Mouse (Mus musculus) heart, embryonic 15.5 days (tissue): ENCODE measurements around the gene Mmel1. TPM values are rescaled to one million over a fixed set of nuclear protein-coding genes. Genes with fewer than 3 reads are reported as not detected.

Source experiments
- ATAC-seq: fragments of 200-750 bp; cut with Nextera tagmentation; replicated peaks from 2 replicates; pipeline ENCODE4 v1.8.0; 2017; ENCODE audit warnings: low read depth, moderate TSS enrichment; ENCODE audit not compliant: insufficient number of reproducible peaks, insufficient read depth, low FRiP score
- H3K27ac ChIP-seq: fragments of 300-500 bp; sonication (generic); 2 replicates; pipeline ENCODE4 v1.5.1; 2015; ENCODE audit warnings: mild to moderate bottlenecking, inconsistent platforms
- H3K27me3 ChIP-seq: fragments of 300-500 bp; sonication (generic); 2 replicates; pipeline ENCODE4 v1.6.1; 2015; ENCODE audit warnings: inconsistent platforms
- H3K36me3 ChIP-seq: fragments of 300-500 bp; sonication (generic); 2 replicates; pipeline ENCODE4 v1.6.1; 2015; ENCODE audit warnings: mild to moderate bottlenecking, inconsistent platforms
- H3K4me1 ChIP-seq: fragments of 300-500 bp; sonication (generic); replicated peaks from 2 replicates; pipeline ENCODE4 v1.6.1; 2015; ENCODE audit warnings: inconsistent platforms
- H3K4me2 ChIP-seq: fragments of 300-500 bp; sonication (generic); 2 replicates; pipeline ENCODE4 v1.6.1; 2015; ENCODE audit warnings: inconsistent platforms, mild to moderate bottlenecking, moderate library complexity
- H3K4me3 ChIP-seq: fragments of 300-500 bp; sonication (generic); 2 replicates; pipeline ENCODE4 v1.5.1; 2015; ENCODE audit warnings: mild to moderate bottlenecking, inconsistent platforms
- H3K9ac ChIP-seq: fragments of 300-500 bp; sonication (generic); 2 replicates; pipeline ENCODE4 v1.6.1; 2015; ENCODE audit warnings: mild to moderate bottlenecking, inconsistent platforms
- H3K9me3 ChIP-seq: fragments of 300-500 bp; sonication (generic); replicated peaks from 2 replicates; pipeline ENCODE4 v1.6.1; 2016; ENCODE audit warnings: inconsistent platforms
- WGBS: fragments of 180-500 bp; shearing (Covaris S2); methylation state at CpG from one replicate; pipeline ENCODE4 v1.1.7; 2015; ENCODE audit warnings: mixed read lengths; 5-methylcytosine and 5-hydroxymethylcytosine counted together
- polyA plus RNA-seq: library from polyadenylated mRNA; unstranded; fragments of >200 nt; fragmentation: Nextera tagmentation; extraction: Ambion mirVana; gene quantifications from 2 replicates; pipeline ENCODE4 v1.2.1, GENCODE M21; 2015

Mmel1 gene
- polyA plus RNA-seq, result 0.58 and 0.60 TPM in 2 replicates

DNA sequence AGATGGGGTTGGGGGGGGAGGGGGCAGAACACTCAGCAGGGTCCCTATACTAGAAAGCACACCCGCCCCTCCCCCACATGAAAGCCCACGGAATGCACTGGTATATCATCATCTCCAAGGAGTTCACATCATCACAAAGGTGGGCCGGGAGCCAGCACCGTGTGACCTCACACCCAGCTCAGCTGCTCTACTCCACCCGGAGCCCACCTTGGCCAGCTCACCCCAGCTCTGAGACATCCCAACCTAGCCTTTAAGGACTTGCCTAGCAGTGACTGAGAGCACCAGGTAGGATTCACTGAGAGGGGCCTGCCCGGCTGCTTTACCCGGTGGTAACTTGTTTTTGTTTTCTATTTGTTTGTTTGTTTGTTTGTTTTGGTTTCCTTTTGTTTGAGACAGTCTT lies at the start of gene Mmel1:
Mmel1 (plus strand) TSS at position 146 of the 400 bp plus-strand sequence.
- WGBS, result 71% methylated on average over 7 of the region's 7 CpGs
- Histone ChIP-seq H3K9ac (no peak within 1 kb of the TSS), H3K4me1 (peaks cover 7% of the 10 kb centered on the region), H3K4me2 (no peak within 1 kb of the TSS), H3K9me3 (no peaks in the 10 kb centered on the region), H3K36me3 (no peaks in the 10 kb centered on the region), H3K27me3 (peaks cover 40% of the 10 kb centered on the region), H3K4me3 (no peak within 1 kb of the TSS), H3K27ac (no peak within 1 kb of the TSS)
- no peak for ATAC-seq

DNA sequence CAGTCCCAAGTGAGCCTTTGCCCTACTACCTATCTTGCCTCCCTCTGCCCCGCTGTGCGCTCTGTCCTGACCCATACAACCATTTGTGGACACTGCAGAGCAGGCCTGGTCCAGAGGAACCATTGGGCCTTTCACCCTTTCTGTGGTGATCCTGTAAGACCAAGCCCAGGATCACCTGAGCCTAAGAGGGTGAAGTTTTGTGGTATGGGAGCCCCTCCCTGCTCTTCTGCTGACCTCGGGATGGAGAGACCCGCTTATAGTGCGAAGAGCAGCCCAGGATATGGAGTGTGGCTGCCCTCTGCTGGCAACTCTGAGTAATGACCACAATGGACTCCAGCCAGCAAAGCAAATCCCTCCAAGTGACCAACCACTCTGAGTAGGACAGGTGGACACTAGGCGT lies 43.7 kb upstream of the Mmel1 start:
- H3K9me3 ChIP-seq, result no peaks in the 10 kb centered on the region
- no peak overlapping the region for H3K9ac ChIP-seq
- no peak overlapping the region for H3K4me3 ChIP-seq
- 32% methylated on average over 6 of the region's 6 CpGs for WGBS
- H3K36me3 ChIP-seq, result no peaks in the 10 kb centered on the region
- no peak overlapping the region for H3K27ac ChIP-seq
- H3K4me2 ChIP-seq, result no peak overlapping the region
- peaks cover 11% of the 10 kb centered on the region; the same call in 1 of the 2 replicates for H3K27me3 ChIP-seq
- peaks cover 10% of the 10 kb centered on the region for H3K4me1 ChIP-seq
- ATAC-seq, result peak; percentile 28; the same call in 1 of the 2 replicates

DNA sequence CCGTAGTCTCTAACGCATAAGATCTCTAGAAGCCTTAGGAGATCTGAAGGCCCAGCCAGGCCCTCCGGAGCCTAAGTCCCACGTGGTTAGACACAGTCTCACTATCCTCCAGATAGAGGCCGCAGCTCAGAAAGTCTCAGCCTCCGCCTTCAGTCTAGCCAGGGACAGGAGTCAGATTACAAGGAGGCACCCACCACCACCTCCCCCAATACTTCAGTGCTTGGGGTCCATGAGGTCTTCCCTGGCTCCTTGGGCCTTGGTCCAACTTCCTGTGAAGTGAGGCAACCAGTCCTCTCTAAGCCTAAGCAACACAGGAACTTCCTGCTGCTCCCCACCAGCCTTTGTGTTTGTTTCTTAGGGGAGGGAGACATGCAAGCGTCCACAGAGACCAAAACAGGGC lies 43.2 kb upstream of the Mmel1 start:
- H3K36me3 ChIP-seq, result no peaks in the 10 kb centered on the region
- H3K4me3 ChIP-seq, result no peak overlapping the region
- H3K9ac ChIP-seq, result no peak overlapping the region
- peaks cover 11% of the 10 kb centered on the region; the same call in 1 of the 2 replicates for H3K27me3 ChIP-seq
- WGBS, result 49% methylated on average over 7 of the region's 7 CpGs
- no peaks in the 10 kb centered on the region for H3K9me3 ChIP-seq
- H3K4me2 ChIP-seq, result no peak overlapping the region
- peaks cover 10% of the 10 kb centered on the region for H3K4me1 ChIP-seq
- no peak overlapping the region for H3K27ac ChIP-seq
- no peak for ATAC-seq

DNA sequence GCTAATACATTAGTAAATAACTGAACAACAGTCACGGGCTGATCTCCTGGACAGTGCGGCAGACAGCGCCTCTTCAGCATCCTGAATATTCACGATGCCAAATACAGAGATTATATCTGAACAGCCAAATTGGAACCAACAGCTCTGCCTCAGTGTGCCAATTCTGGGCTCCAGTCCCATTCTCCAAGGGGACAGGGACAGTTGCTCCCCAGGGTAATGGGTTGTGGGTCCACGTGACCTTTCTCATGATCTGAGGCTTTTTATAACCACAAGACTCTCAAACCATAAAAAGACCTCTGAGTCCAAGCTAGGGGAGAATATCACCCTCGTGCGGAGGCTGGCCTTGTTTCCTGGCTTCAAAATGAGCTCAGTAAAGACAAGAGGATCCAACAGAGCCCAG lies 42.2 kb upstream of the Mmel1 start:
- 72% methylated on average over 7 of the region's 7 CpGs for WGBS
- Histone ChIP-seq H3K36me3 (no peaks in the 10 kb centered on the region), H3K27ac (0 out of 2 replicates have a peak overlapping the region, but pooled peaks have one; percentile 18), H3K27me3 (peaks cover 11% of the 10 kb centered on the region; the same call in 1 of the 2 replicates), H3K4me3 (no peak overlapping the region), H3K9ac (no peak overlapping the region), H3K9me3 (no peaks in the 10 kb centered on the region), H3K4me1 (peaks cover 10% of the 10 kb centered on the region), H3K4me2 (no peak overlapping the region)
- no peak for ATAC-seq

DNA sequence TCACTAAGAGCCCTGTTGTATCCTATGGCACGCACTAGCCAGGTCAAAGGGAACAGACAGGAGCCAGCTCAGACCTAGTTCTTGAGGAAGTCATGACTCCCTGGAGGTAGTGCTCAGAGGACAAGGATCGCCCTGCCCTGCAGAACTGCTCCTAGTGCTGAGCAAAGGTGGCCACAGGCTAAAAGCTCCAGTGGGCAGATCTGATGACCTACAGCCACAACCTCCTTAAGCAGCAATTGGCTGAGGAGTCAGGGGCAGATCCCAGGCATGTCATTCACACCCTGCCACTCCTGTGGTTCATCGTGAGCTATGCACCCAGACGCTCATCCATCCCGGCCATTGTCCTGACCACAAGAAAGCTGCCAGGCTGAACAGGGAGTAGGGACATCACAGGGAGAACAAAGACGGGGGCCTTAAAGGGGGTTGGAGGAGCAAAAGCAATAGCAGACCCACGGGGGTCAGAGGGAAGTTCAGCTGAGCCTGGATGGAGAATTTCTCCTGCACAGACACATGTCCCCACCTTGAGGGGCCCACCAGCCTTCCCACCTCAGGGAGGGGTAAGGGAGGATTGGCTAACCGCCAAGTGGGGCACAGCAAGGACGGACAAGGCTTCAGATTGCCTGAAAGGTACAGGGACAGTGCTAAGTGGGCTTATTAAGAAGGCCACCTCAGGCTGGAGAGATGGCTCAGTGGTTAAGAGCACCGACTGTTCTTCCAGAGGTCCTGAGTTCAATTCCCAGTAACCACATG lies 41.3 kb upstream of the Mmel1 start:
- 36% methylated on average over 10 of the region's 10 CpGs for WGBS
- Histone ChIP-seq H3K4me1 (peaks cover 10% of the 10 kb centered on the region), H3K9ac (no peak overlapping the region), H3K27me3 (peaks cover 6% of the 10 kb centered on the region; the same call in 1 of the 2 replicates), H3K4me2 (no peak overlapping the region), H3K27ac (0 out of 2 replicates have a peak overlapping the region, but pooled peaks have one; percentile 18), H3K36me3 (no peaks in the 10 kb centered on the region), H3K9me3 (no peaks in the 10 kb centered on the region), H3K4me3 (no peak overlapping the region)
- ATAC-seq, result 0 out of 2 replicates have a peak, but pooled peaks have one; percentile 7

DNA sequence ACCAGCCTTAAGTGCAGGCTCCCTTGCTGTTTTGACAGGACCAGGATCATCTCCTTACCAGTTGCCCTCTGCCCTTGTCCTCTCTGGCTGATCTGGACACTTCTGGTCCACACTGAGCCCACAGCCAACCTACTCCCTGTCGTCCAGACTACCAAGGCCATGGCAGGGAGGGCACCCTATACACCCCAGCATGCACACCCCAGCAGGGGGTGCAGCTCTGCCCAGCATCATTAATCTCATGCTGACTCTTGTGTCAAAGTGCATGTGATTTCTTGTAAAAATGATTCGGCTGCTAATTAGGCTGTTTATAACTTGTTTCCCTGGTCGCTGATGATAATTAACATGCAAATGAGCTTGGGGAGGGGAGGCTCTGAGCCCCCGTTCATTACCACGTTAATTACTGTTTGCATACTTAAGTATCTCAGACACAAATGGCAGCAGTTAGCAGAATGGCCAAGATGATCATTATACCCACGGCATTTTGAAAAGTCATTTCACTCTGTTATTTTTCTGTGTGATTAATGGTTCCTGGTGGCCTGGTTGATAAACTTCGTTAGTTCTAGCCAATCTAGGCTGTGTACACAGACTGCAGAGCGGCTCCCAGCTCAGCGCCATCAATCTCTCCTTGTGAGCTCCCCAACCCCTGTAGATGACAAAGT lies 37.3 kb upstream of the Mmel1 start:
- peaks cover 7% of the 10 kb centered on the region for H3K4me1 ChIP-seq
- H3K27ac ChIP-seq, result no peak overlapping the region
- no peak overlapping the region for H3K4me3 ChIP-seq
- H3K27me3 ChIP-seq, result 0 out of 2 replicates have a peak, but pooled peaks cover 3% of the 10 kb centered on the region
- 51% methylated on average over 9 of the region's 9 CpGs for WGBS
- no peak overlapping the region for H3K9ac ChIP-seq
- no peak overlapping the region for H3K4me2 ChIP-seq
- no peaks in the 10 kb centered on the region for H3K9me3 ChIP-seq
- ATAC-seq, result no peak
- H3K36me3 ChIP-seq, result no peaks in the 10 kb centered on the region

DNA sequence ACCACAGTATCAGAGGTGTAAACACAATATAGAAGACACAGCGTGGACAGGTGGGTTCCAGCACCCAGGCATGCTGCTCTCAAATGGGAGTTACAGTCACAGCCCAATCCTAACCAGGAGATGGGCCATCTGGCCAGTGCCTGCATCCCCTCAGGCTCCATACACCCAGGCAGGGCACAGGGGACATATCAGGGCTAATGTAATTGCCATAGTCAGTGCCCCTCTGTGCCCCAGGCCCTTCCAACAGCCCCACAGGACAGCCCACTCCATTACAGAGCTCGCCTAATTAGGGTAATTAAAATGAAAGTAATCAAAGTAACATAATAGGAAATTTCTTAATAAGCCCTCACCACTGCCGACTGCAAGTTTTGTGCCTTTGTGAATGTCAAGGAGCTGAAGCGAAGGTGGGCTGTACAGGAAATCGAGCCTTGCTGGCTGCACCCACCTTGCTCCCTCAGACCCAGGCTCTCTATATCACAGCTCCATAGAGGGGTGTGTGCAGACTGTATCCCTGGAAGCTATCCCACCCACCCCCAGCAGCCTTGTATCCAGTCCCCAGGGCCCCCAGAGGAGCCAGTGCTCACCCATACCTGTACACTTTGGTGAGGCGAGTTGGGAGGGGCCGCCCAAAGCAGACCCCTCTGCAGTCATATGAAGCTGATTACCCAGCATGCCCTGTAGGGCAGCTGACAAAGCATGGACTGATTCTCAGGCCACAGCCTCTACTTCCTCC lies 33.0 kb upstream of the Mmel1 start:
- Histone ChIP-seq H3K4me3 (no peak overlapping the region), H3K9me3 (no peaks in the 10 kb centered on the region), H3K27me3 (0 out of 2 replicates have a peak, but pooled peaks cover 3% of the 10 kb centered on the region), H3K36me3 (no peaks in the 10 kb centered on the region), H3K9ac (no peak overlapping the region), H3K4me2 (no peak overlapping the region), H3K27ac (no peak overlapping the region), H3K4me1 (no peaks in the 10 kb centered on the region; the same call in 1 of the 2 replicates)
- no peak for ATAC-seq
- 75% methylated on average over 7 of the region's 7 CpGs for WGBS

DNA sequence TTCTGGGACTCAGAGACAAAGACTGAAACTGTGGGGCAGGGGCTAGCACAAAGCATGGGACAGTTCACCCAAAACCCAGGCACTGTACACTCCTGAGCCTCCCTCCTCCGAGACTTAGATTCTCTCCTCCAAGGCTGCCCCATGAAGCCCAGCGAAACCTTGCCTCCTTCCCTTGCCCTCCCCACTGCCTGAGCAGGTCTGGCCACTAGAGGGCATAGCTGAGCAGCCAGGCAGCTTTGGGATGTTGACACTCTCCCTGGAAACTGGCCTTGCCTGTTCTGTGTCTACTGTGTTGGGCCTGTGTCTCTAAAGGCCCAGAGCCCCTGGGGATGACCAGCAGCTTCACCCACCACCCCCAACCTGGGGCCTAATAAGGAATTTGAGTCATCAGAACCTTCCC lies 32.2 kb upstream of the Mmel1 start, which contains the start of gene Ttc34:
Ttc34 (plus strand) TSS at position 290 of the 400 bp plus-strand sequence.
- no peak within 1 kb of the TSS for H3K4me2 ChIP-seq
- no peak within 1 kb of the TSS for H3K9ac ChIP-seq
- 0 out of 2 replicates have a peak, but pooled peaks cover 3% of the 10 kb centered on the region for H3K27me3 ChIP-seq
- no peak within 1 kb of the TSS for H3K27ac ChIP-seq
- 47% methylated on average over 2 of the region's 2 CpGs for WGBS
- ATAC-seq, result no peak
- H3K4me1 ChIP-seq, result no peaks in the 10 kb centered on the region; the same call in 1 of the 2 replicates
- H3K36me3 ChIP-seq, result no peaks in the 10 kb centered on the region
- no peaks in the 10 kb centered on the region for H3K9me3 ChIP-seq
- H3K4me3 ChIP-seq, result no peak within 1 kb of the TSS

DNA sequence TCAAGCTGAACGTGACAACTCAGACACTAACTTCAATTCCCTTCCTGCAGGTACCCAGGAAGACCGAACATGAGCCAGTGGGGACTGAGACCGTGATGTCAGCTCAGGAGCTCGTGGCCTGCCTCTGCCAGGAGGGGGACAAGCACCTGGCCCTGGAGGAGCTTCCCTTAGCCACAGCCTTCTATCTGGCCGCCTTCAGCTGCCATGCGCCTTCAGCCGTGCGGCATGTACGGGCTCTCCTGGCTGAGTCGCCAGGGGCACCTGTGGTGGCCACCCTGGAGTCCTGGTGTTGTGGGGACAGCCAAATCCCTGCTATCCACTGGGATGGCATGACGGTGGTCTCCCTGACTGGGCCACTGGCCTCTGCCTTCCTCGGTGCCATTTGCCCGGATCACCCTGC lies 30.6 kb upstream of the Mmel1 start:
- WGBS, result 82% methylated on average over 13 of the region's 13 CpGs
- Histone ChIP-seq H3K27ac (no peak overlapping the region), H3K27me3 (0 out of 2 replicates have a peak, but pooled peaks cover 3% of the 10 kb centered on the region), H3K4me1 (no peaks in the 10 kb centered on the region; the same call in 1 of the 2 replicates), H3K4me3 (no peak overlapping the region), H3K9ac (no peak overlapping the region), H3K9me3 (no peaks in the 10 kb centered on the region), H3K36me3 (no peaks in the 10 kb centered on the region), H3K4me2 (no peak overlapping the region)
- ATAC-seq, result no peak

DNA sequence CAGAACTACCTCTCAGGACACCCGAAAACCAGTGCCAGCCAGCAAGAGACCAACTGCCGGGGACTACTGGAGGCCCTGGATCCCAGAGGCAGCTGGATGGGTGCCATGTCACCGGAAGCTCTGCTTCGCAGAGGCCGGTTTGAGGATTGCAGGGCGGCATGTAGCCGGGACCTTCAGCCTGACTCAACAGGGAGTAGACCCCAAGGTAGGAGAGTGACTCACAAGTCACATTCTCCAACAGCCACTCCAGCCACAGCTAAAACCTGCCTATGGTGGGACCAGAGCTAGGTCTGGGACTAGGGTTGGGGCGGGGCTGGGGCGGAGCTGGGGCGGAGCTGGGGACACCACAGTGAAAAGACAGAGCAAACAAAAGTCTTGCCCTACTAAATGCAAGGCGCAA lies 30.0 kb upstream of the Mmel1 start:
- 0 out of 2 replicates have a peak, but pooled peaks cover 3% of the 10 kb centered on the region for H3K27me3 ChIP-seq
- no peaks in the 10 kb centered on the region; the same call in 1 of the 2 replicates for H3K4me1 ChIP-seq
- H3K36me3 ChIP-seq, result no peaks in the 10 kb centered on the region
- no peak for ATAC-seq
- H3K27ac ChIP-seq, result no peak overlapping the region
- H3K4me2 ChIP-seq, result no peak overlapping the region
- H3K4me3 ChIP-seq, result no peak overlapping the region
- no peak overlapping the region for H3K9ac ChIP-seq
- H3K9me3 ChIP-seq, result no peaks in the 10 kb centered on the region
- 38% methylated on average over 11 of the region's 11 CpGs for WGBS

DNA sequence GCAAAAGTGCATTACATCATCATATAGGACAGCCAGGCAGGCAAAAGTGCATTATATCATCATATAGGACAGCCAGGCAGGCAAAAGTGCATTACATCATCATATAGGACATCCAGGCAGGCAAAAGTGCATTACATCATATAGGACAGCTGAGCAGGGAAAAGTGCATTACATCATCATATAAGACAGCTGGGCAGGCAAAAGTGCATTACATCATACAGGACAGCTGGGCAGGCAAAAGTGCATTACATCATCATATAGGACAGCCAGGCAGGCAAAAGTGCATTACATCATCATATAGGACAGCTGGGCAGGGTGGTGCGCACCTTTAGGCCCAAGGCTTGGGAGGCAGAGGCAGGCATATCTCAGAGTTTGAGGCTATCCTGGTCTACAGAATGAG lies 16.7 kb upstream of the Mmel1 start:
- no peak overlapping the region for H3K27ac ChIP-seq
- peaks cover 19% of the 10 kb centered on the region for H3K4me1 ChIP-seq
- no peaks in the 10 kb centered on the region for H3K9me3 ChIP-seq
- H3K9ac ChIP-seq, result no peak overlapping the region
- no peak for ATAC-seq
- no peak overlapping the region for H3K4me3 ChIP-seq
- 86% methylated on average over 1 of the region's 1 CpGs for WGBS
- H3K36me3 ChIP-seq, result no peaks in the 10 kb centered on the region
- H3K27me3 ChIP-seq, result peaks cover 39% of the 10 kb centered on the region
- H3K4me2 ChIP-seq, result no peak overlapping the region
